Mouse (Mus musculus) ES-E14 (cell line): ENCODE results near the gene Cfap69. TPM values are rescaled to one million over a fixed set of nuclear protein-coding genes. Genes with fewer than 3 reads are reported as not detected.

Source experiments
- DNase-seq: peaks from one replicate; pipeline ENCODE4 v3.0.0-alpha.2; 2013; ENCODE audit warnings: low read depth, low spot score
- H3K27ac ChIP-seq: 2 replicates; pipeline ENCODE4 v1.5.1; 2012; ENCODE audit warnings: low read depth, mild to moderate bottlenecking, low read length, moderate library complexity, mixed read lengths; ENCODE audit not compliant: poor library complexity, insufficient read depth, severe bottlenecking
- H3K36me3 ChIP-seq: 2 replicates; pipeline ENCODE4 v1.6.1; 2012; ENCODE audit warnings: mild to moderate bottlenecking, low read length, moderate library complexity, mixed read lengths; ENCODE audit not compliant: control insufficient read depth, poor library complexity, insufficient read depth, severe bottlenecking
- H3K4me1 ChIP-seq, 2 experiments: fragments of 150-350 bp in 1 of 2; sonication (generic) in 1 of 2; 2 replicates each; pipeline ENCODE4 v1.6.1; 2012; ENCODE audit warnings: low read length in 2 of 2, mild to moderate bottlenecking in 1 of 2, mixed read lengths in 1 of 2; ENCODE audit not compliant: control insufficient read depth in 2 of 2, insufficient read depth in 2 of 2, poor library complexity in 1 of 2
- H3K4me3 ChIP-seq, 2 experiments: fragments of 150-350 bp in 1 of 2; sonication (generic) in 1 of 2; 2 replicates each; pipeline ENCODE4 v1.5.1; 2012; ENCODE audit warnings: low read length in 2 of 2, low read depth in 1 of 2, mild to moderate bottlenecking in 1 of 2, mixed read lengths in 1 of 2; ENCODE audit not compliant: insufficient read depth in 1 of 2, poor library complexity in 1 of 2, severe bottlenecking in 1 of 2
- H3K9ac ChIP-seq: 2 replicates; pipeline ENCODE4 v1.6.1; 2012; ENCODE audit warnings: low read depth, mild to moderate bottlenecking, low read length, mixed read lengths; ENCODE audit not compliant: poor library complexity, insufficient read depth, severe bottlenecking
- H3K9me3 ChIP-seq: fragments of 150-350 bp; sonication (generic); 2 replicates; pipeline ENCODE4 v1.6.1; 2012; ENCODE audit warnings: low read depth, mild to moderate bottlenecking, low read length; ENCODE audit not compliant: control insufficient read depth, insufficient read depth
- CHD2 ChIP-seq: IDR thresholded peaks from 2 replicates; pipeline ENCODE4 v1.6.1; 2014; ENCODE audit warnings: mild to moderate bottlenecking, low read depth, low read length, inconsistent platforms
- HCFC1 ChIP-seq: IDR thresholded peaks from 2 replicates; pipeline ENCODE4 v1.6.1; 2012; ENCODE audit warnings: low read length, inconsistent platforms, borderline replicate concordance; ENCODE audit not compliant: insufficient read depth
- MAFK ChIP-seq: IDR thresholded peaks from 2 replicates; pipeline ENCODE4 v1.6.1; 2014; ENCODE audit warnings: mild to moderate bottlenecking, low read depth, low read length, inconsistent platforms; ENCODE audit not compliant: insufficient read depth
- ZC3H11A ChIP-seq: IDR thresholded peaks from 2 replicates; pipeline ENCODE4 v1.6.1; 2012; ENCODE audit warnings: low read depth, mild to moderate bottlenecking, inconsistent platforms, low read length, borderline replicate concordance
- ZNF384 ChIP-seq: IDR thresholded peaks from 2 replicates; pipeline ENCODE4 v1.6.1; 2012; ENCODE audit warnings: low read depth, low read length, inconsistent platforms
- in situ Hi-C, 2 experiments: fragments of 600-800 bp; cut with MboI; formaldehyde crosslinking; loops; one replicate each; pipeline ENCODE4 v1.15.1; 2025; ENCODE audit warnings: low sequenced_read_pairs in 2 of 2, inconsistent platforms in 1 of 2; ENCODE audit not compliant: unreplicated experiment in 2 of 2
- total RNA-seq: library from RNA; depleted of rRNA; stranded (reverse); fragments of 300-350 nt; gene quantifications from 2 replicates; pipeline ENCODE4 v1.2.3, GENCODE M21; 2012

Cfap69 gene
- total RNA-seq, 1 experiment: 4.6 TPM

GRCm38 (mm10) chr5:5668920-5669319 is 4.9 kb upstream of the Cfap69 start:
- TF ChIP-seq CHD2: no peak
- TF ChIP-seq ZNF384: no peak
- TF ChIP-seq HCFC1: no peak
- TF ChIP-seq MAFK: no peak
- no peak for TF ChIP-seq ZC3H11A
- Histone ChIP-seq H3K9me3 (no peaks in the 10 kb centered on the region), H3K27ac (no peak overlapping the region), H3K4me1 (no peaks in the 10 kb centered on the region), H3K9ac (no peak overlapping the region), H3K4me3 (no peak overlapping the region), H3K36me3 (peaks cover 8% of the 10 kb centered on the region; the same call in 1 of the 2 replicates)
- DNase-seq: no peak
- in situ Hi-C loops: no loop called here

GRCm38 (mm10) chr5:5664371-5664926 is 410 bp upstream of the Cfap69 start:
- in situ Hi-C loops: no loop called here
- H3K4me3 ChIP-seq: peak overlapping the region; percentile 71 to 85; a peak in 3 of 4 replicates
- TF ChIP-seq ZNF384 (no peak), ZC3H11A (no peak), HCFC1 (no peak)
- peaks cover 3% of the 10 kb centered on the region; the same call in 1 of the 2 replicates for H3K36me3 ChIP-seq
- DNase-seq: no peak
- H3K27ac ChIP-seq: no peak overlapping the region
- no peaks in the 10 kb centered on the region for H3K9me3 ChIP-seq
- 0 out of 4 replicates have a peak, but pooled peaks cover 0 to 3% of the 10 kb centered on the region in 2 experiments for H3K4me1 ChIP-seq
- H3K9ac ChIP-seq: peak overlapping the region; percentile 58; the same call in 1 of the 2 replicates

GRCm38 (mm10) chr5:5663057-5663456 is 982 bp downstream of the Cfap69 start:
- Histone ChIP-seq H3K4me3 (peak overlapping the region in 1 of 2 experiments; percentile 85; a peak in 1 of 4 replicates), H3K9ac (no peak overlapping the region), H3K9me3 (no peaks in the 10 kb centered on the region), H3K4me1 (0 out of 4 replicates have a peak, but pooled peaks cover 0 to 3% of the 10 kb centered on the region in 2 experiments), H3K36me3 (no peaks in the 10 kb centered on the region), H3K27ac (no peak overlapping the region)
- no peak for TF ChIP-seq ZNF384
- no peak for TF ChIP-seq HCFC1
- no peak for TF ChIP-seq ZC3H11A
- TF ChIP-seq MAFK: no peak
- TF ChIP-seq CHD2: no peak
- in situ Hi-C loops: no loop called here
- DNase-seq: no peak

GRCm38 (mm10) chr5:5658680-5659079 is 5.4 kb downstream of the Cfap69 start:
- Histone ChIP-seq H3K9ac (no peak overlapping the region), H3K9me3 (no peaks in the 10 kb centered on the region), H3K27ac (no peak overlapping the region), H3K4me1 (0 out of 4 replicates have a peak, but pooled peaks cover 0 to 3% of the 10 kb centered on the region in 2 experiments), H3K36me3 (no peaks in the 10 kb centered on the region), H3K4me3 (no peak overlapping the region)
- in situ Hi-C loops: no loop called here
- no peak for DNase-seq
- TF ChIP-seq ZNF384: no peak
- no peak for TF ChIP-seq MAFK
- no peak for TF ChIP-seq ZC3H11A
- no peak for TF ChIP-seq CHD2
- TF ChIP-seq HCFC1: no peak

- in situ Hi-C loops: no loop called here
- TF ChIP-seq ZNF384: no peak
- no peak overlapping the region for H3K9ac ChIP-seq
- H3K4me3 ChIP-seq: no peak overlapping the region
- no peaks in the 10 kb centered on the region for H3K36me3 ChIP-seq
- H3K9me3 ChIP-seq: no peaks in the 10 kb centered on the region
- H3K4me1 ChIP-seq: 0 out of 4 replicates have a peak, but pooled peaks cover 0 to under 1% of the 10 kb centered on the region in 2 experiments
- H3K27ac ChIP-seq: no peak overlapping the region
- DNase-seq: no peak
Measured at GRCm38 (mm10) chr5:5657932-5658331, 6.1 kb downstream of the Cfap69 start.
